Mouse (Mus musculus): ENCODE results near the gene Ech1. TPM values are rescaled to one million over a fixed set of nuclear protein-coding genes. Genes with fewer than 3 reads are reported as not detected.

The Ech1 gene
- total RNA-seq, 1 experiment, result 64.1 TPM

DNA sequence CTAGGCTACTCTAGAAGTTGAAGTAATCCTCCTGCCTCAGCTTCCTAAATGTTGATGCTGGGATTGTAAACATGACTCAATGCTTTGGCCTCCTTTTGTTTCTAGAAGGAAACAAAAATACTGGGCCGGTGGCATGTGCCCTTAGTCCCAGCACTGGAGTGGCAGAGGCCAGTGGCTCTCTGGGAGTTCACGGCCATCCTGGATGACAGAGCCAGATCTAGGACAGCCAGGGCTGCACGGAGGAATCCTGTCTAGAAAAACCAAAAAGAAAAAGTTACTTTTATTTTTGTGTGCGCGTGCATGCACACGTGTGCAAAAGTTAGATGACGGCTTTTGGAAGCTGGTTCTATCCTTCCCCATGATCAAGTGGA, 1.4 kb downstream of the Ech1 start:
- H3K27ac ChIP-seq (ENCODE audit: insufficient read depth, low read depth, low read length, poor library complexity, severe bottlenecking), result no peak overlapping the region
- no peak overlapping the region for H3K4me3 ChIP-seq (ENCODE audit: insufficient read depth in 1 of 2, low read depth in 1 of 2, low read length in 2 of 2, poor library complexity in 1 of 2, severe bottlenecking in 1 of 2)

DNA sequence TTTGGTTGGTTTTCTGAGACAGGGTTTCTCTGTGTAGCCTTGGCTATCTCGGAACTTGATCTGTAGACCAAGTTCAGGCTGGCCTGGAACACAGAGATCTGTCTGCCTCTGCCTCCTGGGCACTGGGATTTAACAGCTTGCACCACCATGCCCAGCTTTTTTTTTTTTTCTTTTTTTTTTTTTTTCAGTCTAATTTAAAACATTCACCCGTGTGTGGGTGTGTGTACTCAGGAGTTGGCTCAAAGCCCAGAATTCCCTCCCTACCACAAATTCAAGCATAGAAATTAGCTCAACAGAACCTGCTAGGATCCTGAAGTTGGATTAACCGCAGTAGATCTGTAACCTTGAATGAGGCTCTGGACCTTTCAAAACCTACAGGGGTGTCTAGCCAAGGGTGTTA, 2.3 kb downstream of the Ech1 start:
- Histone ChIP-seq H3K9me3 (ENCODE audit: control insufficient read depth, insufficient read depth, low read depth, low read length) (no peaks in the 10 kb centered on the region), H3K9ac (ENCODE audit: insufficient read depth, low read depth, low read length, poor library complexity, severe bottlenecking) (no peak overlapping the region), H3K4me1 (ENCODE audit: control insufficient read depth in 2 of 2, insufficient read depth in 2 of 2, low read length in 2 of 2, poor library complexity in 1 of 2) (peaks cover 0 to 7% of the 10 kb centered on the region in 2 experiments; a peak in 1 of 4 replicates), H3K4me3 (ENCODE audit: insufficient read depth in 1 of 2, low read depth in 1 of 2, low read length in 2 of 2, poor library complexity in 1 of 2, severe bottlenecking in 1 of 2) (no peak overlapping the region), H3K27ac (ENCODE audit: insufficient read depth, low read depth, low read length, poor library complexity, severe bottlenecking) (no peak overlapping the region), H3K36me3 (ENCODE audit: control insufficient read depth, insufficient read depth, low read length, poor library complexity, severe bottlenecking) (peaks cover 20% of the 10 kb centered on the region)
- TF ChIP-seq CHD2 (IDR thresholded peaks at IDR 0.05; ENCODE audit: low read depth, low read length) (no peak), ZNF384 (IDR thresholded peaks at IDR 0.05; ENCODE audit: low read depth, low read length) (0 out of 2 replicates have a peak, but pooled peaks have one; percentile 31)
- in situ Hi-C loops (cut with MboI; ENCODE audit: low sequenced_read_pairs in 2 of 2, unreplicated experiment in 2 of 2), result no loop called here
- DNase-seq (ENCODE audit: low read depth, low spot score), result no peak

More for the DNA sequence above, 1.4 kb downstream of the Ech1 start:
- H3K4me1 ChIP-seq (ENCODE audit: control insufficient read depth in 2 of 2, insufficient read depth in 2 of 2, low read length in 2 of 2, poor library complexity in 1 of 2), result peaks cover 0 to 10% of the 10 kb centered on the region in 2 experiments; a peak in 1 of 4 replicates
- H3K9me3 ChIP-seq (ENCODE audit: control insufficient read depth, insufficient read depth, low read depth, low read length), result no peaks in the 10 kb centered on the region
- in situ Hi-C loops (cut with MboI; ENCODE audit: low sequenced_read_pairs in 2 of 2, unreplicated experiment in 2 of 2), result no loop called here
- H3K36me3 ChIP-seq (ENCODE audit: control insufficient read depth, insufficient read depth, low read length, poor library complexity, severe bottlenecking), result peaks cover 25% of the 10 kb centered on the region
- TF ChIP-seq ZNF384 (IDR thresholded peaks at IDR 0.05; ENCODE audit: low read depth, low read length) (no peak), ZC3H11A (IDR thresholded peaks at IDR 0.05; ENCODE audit: borderline replicate concordance, low read depth, low read length) (no peak), CHD2 (IDR thresholded peaks at IDR 0.05; ENCODE audit: low read depth, low read length) (no peak), MAFK (IDR thresholded peaks at IDR 0.05; ENCODE audit: insufficient read depth, low read depth, low read length) (no peak), HCFC1 (IDR thresholded peaks at IDR 0.05; ENCODE audit: borderline replicate concordance, insufficient read depth, low read length) (no peak)
- DNase-seq (ENCODE audit: low read depth, low spot score), result no peak
- no peak overlapping the region; the same call in 1 of the 2 replicates for H3K9ac ChIP-seq (ENCODE audit: insufficient read depth, low read depth, low read length, poor library complexity, severe bottlenecking)

DNA sequence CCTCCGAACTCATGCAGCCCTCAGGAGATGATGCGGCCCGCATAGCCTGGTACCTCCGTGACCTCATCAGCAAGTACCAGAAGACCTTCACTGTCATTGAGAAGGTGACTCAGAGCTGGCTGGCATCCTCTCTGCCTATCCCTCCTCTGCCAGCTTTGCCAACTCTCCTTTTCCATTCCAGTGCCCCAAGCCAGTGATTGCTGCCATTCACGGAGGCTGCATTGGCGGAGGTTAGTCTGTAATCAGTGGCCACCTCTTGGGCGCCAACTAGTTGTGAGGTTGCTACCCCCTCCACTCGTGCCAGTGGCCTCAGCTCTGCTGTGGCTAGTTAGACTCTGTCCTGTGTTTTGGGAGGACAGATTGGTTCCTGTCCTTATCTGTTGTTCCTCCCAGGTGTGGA, 4.8 kb downstream of the Ech1 start:
- no peak overlapping the region for H3K27ac ChIP-seq (ENCODE audit: insufficient read depth, low read depth, low read length, poor library complexity, severe bottlenecking)
- TF ChIP-seq ZC3H11A (IDR thresholded peaks at IDR 0.05; ENCODE audit: borderline replicate concordance, low read depth, low read length), result no peak
- TF ChIP-seq ZNF384 (IDR thresholded peaks at IDR 0.05; ENCODE audit: low read depth, low read length), result no peak
- TF ChIP-seq MAFK (IDR thresholded peaks at IDR 0.05; ENCODE audit: insufficient read depth, low read depth, low read length), result no peak
- no peak for TF ChIP-seq CHD2 (IDR thresholded peaks at IDR 0.05; ENCODE audit: low read depth, low read length)
- TF ChIP-seq HCFC1 (IDR thresholded peaks at IDR 0.05; ENCODE audit: borderline replicate concordance, insufficient read depth, low read length), result no peak
- H3K9ac ChIP-seq (ENCODE audit: insufficient read depth, low read depth, low read length, poor library complexity, severe bottlenecking), result no peak overlapping the region
- in situ Hi-C loops (cut with MboI; ENCODE audit: low sequenced_read_pairs in 2 of 2, unreplicated experiment in 2 of 2), result no loop called here
- H3K9me3 ChIP-seq (ENCODE audit: control insufficient read depth, insufficient read depth, low read depth, low read length), result no peaks in the 10 kb centered on the region
- no peak overlapping the region for H3K4me3 ChIP-seq (ENCODE audit: insufficient read depth in 1 of 2, low read depth in 1 of 2, low read length in 2 of 2, poor library complexity in 1 of 2, severe bottlenecking in 1 of 2)
- peaks cover 13% of the 10 kb centered on the region for H3K36me3 ChIP-seq (ENCODE audit: control insufficient read depth, insufficient read depth, low read length, poor library complexity, severe bottlenecking)
- H3K4me1 ChIP-seq (ENCODE audit: control insufficient read depth in 2 of 2, insufficient read depth in 2 of 2, low read length in 2 of 2, poor library complexity in 1 of 2), result peaks cover 0 to 2% of the 10 kb centered on the region in 2 experiments; a peak in 1 of 4 replicates
- no peak for DNase-seq (ENCODE audit: low read depth, low spot score)

- DNase-seq (ENCODE audit: low read depth, low spot score), result no peak
- Histone ChIP-seq H3K36me3 (ENCODE audit: control insufficient read depth, insufficient read depth, low read length, poor library complexity, severe bottlenecking) (peaks cover 13% of the 10 kb centered on the region), H3K9me3 (ENCODE audit: control insufficient read depth, insufficient read depth, low read depth, low read length) (no peaks in the 10 kb centered on the region), H3K4me3 (ENCODE audit: insufficient read depth in 1 of 2, low read depth in 1 of 2, low read length in 2 of 2, poor library complexity in 1 of 2, severe bottlenecking in 1 of 2) (no peak overlapping the region), H3K4me1 (ENCODE audit: control insufficient read depth in 2 of 2, insufficient read depth in 2 of 2, low read length in 2 of 2, poor library complexity in 1 of 2) (no peaks in the 10 kb centered on the region), H3K27ac (ENCODE audit: insufficient read depth, low read depth, low read length, poor library complexity, severe bottlenecking) (no peak overlapping the region), H3K9ac (ENCODE audit: insufficient read depth, low read depth, low read length, poor library complexity, severe bottlenecking) (no peak overlapping the region)
- in situ Hi-C loops (cut with MboI; ENCODE audit: low sequenced_read_pairs in 2 of 2, unreplicated experiment in 2 of 2), result no loop called here
- TF ChIP-seq MAFK (IDR thresholded peaks at IDR 0.05; ENCODE audit: insufficient read depth, low read depth, low read length) (no peak), HCFC1 (IDR thresholded peaks at IDR 0.05; ENCODE audit: borderline replicate concordance, insufficient read depth, low read length) (no peak), ZC3H11A (IDR thresholded peaks at IDR 0.05; ENCODE audit: borderline replicate concordance, low read depth, low read length) (no peak)
Measured at GRCm38 (mm10) chr7:28830981-28831380, 6.0 kb downstream of the Ech1 start.

GRCm38 (mm10) chr7:28831411-28832125, 6.6 kb downstream of the Ech1 start:
- Histone ChIP-seq H3K36me3 (ENCODE audit: control insufficient read depth, insufficient read depth, low read length, poor library complexity, severe bottlenecking) (peaks cover 13% of the 10 kb centered on the region), H3K9me3 (ENCODE audit: control insufficient read depth, insufficient read depth, low read depth, low read length) (no peaks in the 10 kb centered on the region), H3K4me3 (ENCODE audit: insufficient read depth in 1 of 2, low read depth in 1 of 2, low read length in 2 of 2, poor library complexity in 1 of 2, severe bottlenecking in 1 of 2) (no peak overlapping the region), H3K4me1 (ENCODE audit: control insufficient read depth in 2 of 2, insufficient read depth in 2 of 2, low read length in 2 of 2, poor library complexity in 1 of 2) (no peaks in the 10 kb centered on the region), H3K9ac (ENCODE audit: insufficient read depth, low read depth, low read length, poor library complexity, severe bottlenecking) (peak overlapping the region; percentile 19; the same call in 1 of the 2 replicates), H3K27ac (ENCODE audit: insufficient read depth, low read depth, low read length, poor library complexity, severe bottlenecking) (no peak overlapping the region)
- TF ChIP-seq ZC3H11A (IDR thresholded peaks at IDR 0.05; ENCODE audit: borderline replicate concordance, low read depth, low read length), result no peak
- no peak for DNase-seq (ENCODE audit: low read depth, low spot score)
- in situ Hi-C loops (cut with MboI; ENCODE audit: low sequenced_read_pairs in 2 of 2, unreplicated experiment in 2 of 2), result no loop called here

Measured in ES-E14 (cell line).